Mouse (Mus musculus): ENCODE data around the gene Diexf.
A peak's percentile ranks its signal among the peaks of the same experiment; 100 is the strongest.

Diexf gene

DNA sequence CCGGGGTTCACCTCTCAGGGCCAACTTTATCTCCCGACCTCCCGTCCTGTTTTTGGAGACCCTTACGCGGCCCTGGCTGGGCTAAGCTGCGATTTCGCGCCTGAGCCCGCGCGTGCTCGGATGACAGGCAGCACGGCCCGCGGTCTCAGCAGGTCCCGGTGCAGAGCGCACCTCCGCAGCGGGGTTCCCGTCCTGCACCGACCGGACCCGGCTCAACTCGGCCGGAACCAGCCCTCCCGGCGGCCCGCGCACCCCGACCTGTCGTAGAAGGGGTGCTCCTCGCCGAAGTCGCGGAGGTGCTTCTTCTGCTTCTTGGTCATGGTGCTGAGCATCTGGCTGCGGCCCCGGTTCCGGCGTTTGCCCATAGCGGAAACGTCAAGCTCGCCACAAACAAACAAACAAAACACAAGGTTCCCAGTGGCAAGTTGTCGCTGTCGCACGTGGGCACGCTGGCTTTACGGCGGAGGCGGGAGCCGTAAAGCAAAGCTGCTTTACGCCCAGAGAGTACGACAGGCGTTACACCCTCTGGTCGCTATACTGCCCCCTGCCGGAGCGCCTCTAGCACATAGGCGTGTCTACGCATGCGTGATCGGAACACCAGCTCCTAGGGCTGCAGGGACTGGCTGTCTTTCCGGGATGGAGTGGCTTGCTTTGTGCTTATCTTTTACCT, at the start of gene Diexf:
Diexf (minus strand) TSS at position 487 of the 670 bp plus-strand sequence.
- DNase-seq (ENCODE audit: low spot score in 2 of 2) = peak; percentile 91 to 94

DNA sequence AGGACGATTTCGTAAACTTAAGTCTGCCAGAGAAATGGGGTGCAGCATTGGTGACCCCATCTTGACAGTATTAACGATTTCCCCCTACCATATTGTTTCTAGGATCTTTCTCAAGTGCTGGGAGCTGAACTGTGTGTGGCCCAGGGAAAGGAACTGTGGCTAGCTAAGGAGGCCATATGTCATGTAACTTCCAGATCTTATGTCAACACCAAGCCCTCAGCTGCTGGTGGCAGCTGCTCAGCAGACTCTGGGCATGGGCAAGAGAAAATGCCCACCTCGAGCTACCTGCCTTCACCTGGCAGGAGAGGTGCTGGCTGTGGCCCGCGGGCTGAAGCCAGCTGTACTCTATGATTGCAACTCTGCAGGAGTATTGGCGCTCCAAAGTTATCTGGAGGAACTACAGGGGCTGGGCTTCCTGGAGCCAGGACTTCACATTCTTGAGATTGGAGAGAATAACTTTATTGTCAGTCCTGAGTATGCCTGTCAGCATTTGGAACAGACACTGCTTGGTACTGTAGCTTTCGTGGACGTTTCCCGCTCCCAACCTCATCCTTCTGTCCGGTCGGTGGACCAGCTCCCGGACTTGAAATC, 44.2 kb upstream of the Diexf start:
- DNase-seq (ENCODE audit: low spot score in 2 of 2) = no peak

DNA sequence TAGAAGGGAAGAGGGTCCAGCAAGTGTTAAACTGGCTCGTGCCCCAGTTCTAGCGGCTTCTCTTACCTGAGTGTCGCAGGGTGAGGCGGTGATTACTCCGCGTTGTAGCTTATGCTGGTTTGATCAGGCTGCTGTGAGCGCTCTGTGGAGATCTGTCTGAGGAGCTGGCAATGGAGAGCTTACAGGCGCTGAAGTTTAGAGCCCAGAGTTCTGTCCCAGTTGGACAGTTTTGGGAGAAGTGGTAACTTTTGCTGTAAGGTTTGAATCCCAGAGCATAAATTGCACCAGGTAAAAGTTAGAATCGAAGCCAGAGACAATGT, 43.7 kb upstream of the Diexf start:
- no peak for DNase-seq (ENCODE audit: low spot score in 2 of 2)

DNA sequence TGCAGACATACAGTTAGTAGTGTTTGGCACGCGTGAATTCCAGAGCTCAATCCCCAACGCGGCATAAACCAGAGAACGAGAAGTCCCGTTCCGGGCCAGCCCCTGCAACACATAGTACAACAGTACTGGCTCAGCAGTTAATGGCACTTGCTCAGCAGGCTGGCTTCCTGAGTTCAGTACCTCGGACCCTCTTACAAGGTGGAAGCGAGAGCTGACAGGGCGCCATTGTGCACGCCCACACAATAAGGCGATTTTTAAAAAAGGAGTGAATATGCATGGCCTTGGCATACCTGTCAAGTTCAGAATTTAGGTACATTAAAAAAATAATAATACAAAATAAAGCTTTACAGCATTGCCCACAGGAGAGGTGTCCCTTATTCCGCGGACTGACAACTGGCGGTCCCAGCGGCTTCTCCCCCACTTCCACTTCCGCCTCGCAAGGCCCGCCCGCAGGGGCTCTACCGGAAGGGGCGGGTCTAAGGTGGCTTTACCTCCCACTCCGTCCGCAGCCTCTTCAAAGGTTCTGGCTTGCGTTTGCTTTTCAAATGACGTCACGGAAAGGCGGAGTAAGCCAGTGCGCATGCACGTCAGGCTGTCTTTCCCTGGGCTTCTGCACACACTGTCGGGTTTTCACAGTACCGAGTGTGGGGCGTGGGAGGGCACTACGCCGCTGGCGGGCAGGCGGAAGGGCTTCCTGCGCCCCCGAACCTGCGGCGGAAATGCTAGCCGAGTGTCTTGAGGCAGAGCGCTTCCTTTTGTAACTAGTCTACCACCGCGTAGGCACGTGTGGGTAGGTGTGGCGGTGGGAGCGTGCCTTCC, 43.1 kb upstream of the Diexf start:
- DNase-seq (ENCODE audit: low spot score in 2 of 2) = peak; percentile 89 to 94

- peak in 1 of 2 experiments; percentile 41 for DNase-seq (ENCODE audit: low spot score in 2 of 2)
Observed at GRCm38 (mm10) chr1:193169856-193170255, 39.8 kb upstream of the Diexf start.

- no peak for DNase-seq (ENCODE audit: low spot score in 2 of 2)
Observed at GRCm38 (mm10) chr1:193169228-193169627, 39.2 kb upstream of the Diexf start.

GRCm38 (mm10) chr1:193167746-193168145, 37.7 kb upstream of the Diexf start, which contains the start of gene A130010J15Rik:
Gene A130010J15Rik (plus strand): TSS chr1:193168046.
- no peak for DNase-seq (ENCODE audit: low spot score in 2 of 2)

GRCm38 (mm10) chr1:193160317-193161032, 30.4 kb upstream of the Diexf start:
- DNase-seq (ENCODE audit: low spot score in 2 of 2) = peak in 1 of 2 experiments; percentile 35

DNA sequence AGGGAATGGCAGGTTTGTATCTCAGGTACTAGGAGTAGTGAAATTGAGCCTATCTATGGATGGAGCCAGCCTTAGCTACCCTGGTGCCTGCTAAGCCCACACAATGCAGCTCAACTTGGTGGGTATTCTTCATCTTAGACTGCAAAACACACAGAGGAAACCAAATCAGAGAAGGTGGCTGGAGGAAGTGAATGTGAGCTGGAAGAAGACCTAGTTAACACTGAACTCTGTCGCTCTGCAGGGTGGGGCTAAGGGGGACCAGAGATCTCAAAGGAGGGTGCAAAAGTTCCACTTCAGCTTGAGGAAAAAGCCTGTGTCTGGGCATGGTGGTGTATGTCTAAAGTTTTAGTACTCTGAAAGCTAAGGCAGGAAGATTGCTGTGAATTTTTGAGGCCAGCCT, 29.5 kb upstream of the Diexf start:
- no peak for DNase-seq (ENCODE audit: low spot score in 2 of 2)

DNA sequence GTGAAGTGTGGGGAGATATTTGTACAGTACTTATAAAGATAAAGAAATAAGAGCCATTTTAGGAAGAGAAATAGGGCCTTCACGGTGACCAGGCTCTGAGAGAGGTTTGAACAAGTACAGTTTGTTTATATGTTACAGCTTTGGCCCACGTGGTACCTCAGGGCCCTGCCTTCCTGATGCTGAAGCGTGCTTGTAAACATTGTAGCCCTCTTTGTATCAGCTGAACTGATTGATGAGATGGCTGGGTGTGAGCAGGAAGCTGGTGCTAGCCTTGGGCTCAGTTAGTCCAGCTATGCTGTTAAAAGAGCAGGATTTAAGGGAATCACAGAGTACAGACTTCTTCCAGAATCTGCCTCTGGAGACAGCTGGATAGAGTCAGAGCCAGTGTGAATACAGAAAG, 29.1 kb upstream of the Diexf start:
- no peak for DNase-seq (ENCODE audit: low spot score in 2 of 2)

DNA sequence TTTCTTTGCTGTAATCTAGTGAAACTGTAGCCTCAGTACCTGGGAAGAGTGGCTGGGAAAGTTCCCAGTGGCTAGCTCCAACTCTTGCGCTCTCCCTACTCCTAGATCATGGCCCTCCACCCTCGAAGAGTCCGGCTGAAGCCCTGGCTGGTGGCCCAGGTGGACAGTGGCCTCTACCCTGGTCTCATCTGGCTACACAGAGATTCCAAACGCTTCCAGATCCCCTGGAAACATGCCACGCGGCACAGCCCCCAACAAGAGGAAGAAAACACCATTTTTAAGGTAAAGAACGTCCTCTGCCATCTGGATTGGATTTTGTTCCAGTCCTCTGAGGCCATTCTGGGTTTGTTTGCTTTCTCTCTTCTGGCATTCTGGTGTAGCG, 27.0 kb upstream of the Diexf start:
- DNase-seq (ENCODE audit: low spot score in 2 of 2) = no peak

GRCm38 (mm10) chr1:193156316-193157110, 26.4 kb upstream of the Diexf start:
- DNase-seq (ENCODE audit: low spot score in 2 of 2) = no peak

GRCm38 (mm10) chr1:193153561-193153960, 23.5 kb upstream of the Diexf start:
- DNase-seq (ENCODE audit: low spot score in 2 of 2) = peak; percentile 50 to 51

DNA sequence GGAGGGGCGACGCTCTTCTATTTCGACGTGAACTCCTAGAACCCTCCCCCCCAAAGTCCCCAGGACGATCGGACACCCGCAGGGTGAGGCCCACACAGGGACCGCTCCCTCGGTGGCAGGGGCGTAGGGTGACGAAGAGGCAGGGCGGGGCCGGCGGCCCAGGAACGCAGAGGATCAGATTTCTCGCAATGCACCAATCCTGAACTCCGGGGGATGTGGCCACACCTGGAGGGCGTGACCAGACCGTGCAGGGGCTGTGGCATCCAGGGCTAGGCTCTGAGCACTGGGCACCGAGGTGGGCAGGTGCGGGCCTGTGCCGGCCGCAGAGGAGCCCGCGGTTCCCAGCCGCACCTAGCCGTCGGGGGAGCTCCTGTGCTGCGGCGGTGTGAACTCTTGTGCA, 22.8 kb upstream of the Diexf start, which contains the start of gene Irf6:
Irf6 (plus strand) TSS at position 240 of the 400 bp plus-strand sequence.
- peak; percentile 78 to 84 for DNase-seq (ENCODE audit: low spot score in 2 of 2)

GRCm38 (mm10) chr1:193151134-193151533, 21.1 kb upstream of the Diexf start:
- no peak for DNase-seq (ENCODE audit: low spot score in 2 of 2)

DNA sequence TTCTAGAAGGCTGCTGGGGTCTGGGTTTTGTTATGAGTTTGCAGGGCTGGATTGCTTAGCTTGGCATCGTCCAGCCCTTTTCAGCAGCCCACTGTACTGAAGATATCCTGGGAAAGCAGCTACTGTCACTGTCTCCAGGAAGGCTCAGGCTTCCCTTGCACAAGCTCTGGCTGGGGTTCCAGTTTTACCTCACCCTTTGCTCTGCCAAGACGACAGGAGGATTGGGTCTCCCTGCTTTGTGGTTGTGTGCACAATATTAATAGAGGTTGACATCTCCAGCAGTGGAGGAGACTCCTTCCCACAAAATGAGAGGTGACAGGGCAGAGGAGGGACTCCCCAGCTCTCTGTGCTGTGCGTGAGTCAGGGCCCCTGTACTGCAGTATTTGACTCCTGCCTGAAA, 19.2 kb upstream of the Diexf start:
- DNase-seq (ENCODE audit: low spot score in 2 of 2) = no peak

DNA sequence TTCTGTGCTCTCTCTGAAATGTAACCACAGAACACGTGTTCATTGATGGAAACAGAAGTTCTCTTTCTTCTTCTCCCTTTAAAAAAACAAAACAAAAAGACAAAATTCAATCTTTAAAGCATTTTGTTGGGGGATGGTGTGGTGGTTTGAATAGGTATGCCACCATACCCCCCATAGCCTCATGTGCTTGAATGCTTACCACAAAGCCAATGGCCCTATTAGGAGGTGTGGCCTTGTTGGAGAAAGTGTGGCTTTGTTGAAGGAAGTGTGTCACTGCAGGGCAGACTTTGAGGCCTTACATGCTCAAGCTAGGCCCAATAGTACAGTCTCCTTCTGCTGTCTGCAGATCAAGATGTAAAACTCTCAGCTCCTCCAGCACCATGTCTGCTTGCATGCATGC, 16.3 kb upstream of the Diexf start:
- DNase-seq (ENCODE audit: low spot score in 2 of 2) = no peak

DNA sequence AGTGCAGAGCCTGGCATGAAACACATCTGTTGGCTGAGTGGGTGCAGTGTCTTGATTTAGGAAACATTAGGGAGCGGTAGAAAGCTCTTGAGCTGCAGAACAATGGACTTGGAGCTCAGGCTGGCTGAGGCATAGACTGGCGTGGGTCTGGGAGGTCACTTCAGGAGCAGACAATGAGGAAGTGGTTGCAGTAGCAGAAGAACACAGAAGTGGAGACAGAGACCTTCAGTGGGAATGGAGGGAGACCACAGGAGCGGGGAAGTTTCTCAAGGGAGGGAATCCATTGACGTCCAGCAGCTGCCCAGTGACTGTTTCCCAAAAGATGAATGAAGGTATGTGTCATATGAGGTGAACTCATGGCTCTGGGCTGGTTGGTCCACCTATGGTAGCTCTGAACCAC, 15.0 kb upstream of the Diexf start:
- no peak for DNase-seq (ENCODE audit: low spot score in 2 of 2)

DNA sequence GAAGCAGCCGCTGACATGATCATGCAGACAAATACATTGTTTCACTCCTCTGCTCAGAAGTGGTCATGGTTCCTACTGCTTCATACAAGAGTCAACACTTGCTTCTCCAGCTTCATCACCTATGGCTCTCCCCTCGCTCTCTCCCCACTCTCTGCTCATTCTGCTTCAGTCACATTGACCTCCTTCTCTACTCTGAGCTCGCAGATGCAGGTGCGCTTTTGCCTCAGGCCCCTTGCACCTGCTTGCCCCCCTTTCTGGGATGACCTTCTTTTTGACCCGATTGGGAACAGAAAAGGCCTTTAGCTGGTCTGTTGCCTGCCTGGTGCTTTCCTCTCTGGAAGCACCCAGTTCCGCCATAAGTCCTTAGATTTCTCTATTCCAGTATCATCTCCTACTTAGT, 14.4 kb upstream of the Diexf start:
- DNase-seq (ENCODE audit: low spot score in 2 of 2) = no peak

- no peak for DNase-seq (ENCODE audit: low spot score in 2 of 2)
Observed at GRCm38 (mm10) chr1:193142517-193143062, 12.5 kb upstream of the Diexf start.

GRCm38 (mm10) chr1:193141118-193141517, 11.0 kb upstream of the Diexf start:
- peak; percentile 64 to 85 for DNase-seq (ENCODE audit: low spot score in 2 of 2)
